Mouse (Mus musculus) effector memory CD4-positive, alpha-beta T cell, adult 7 months (primary cell): ENCODE data around the gene Slc4a10. TPM values are rescaled to one million over a fixed set of nuclear protein-coding genes. Genes with fewer than 3 reads are reported as not detected.

Experiments
- polyA plus RNA-seq: library from polyadenylated mRNA; unstranded; fragments of 100-300 nt; shearing (Covaris generic); gene quantifications from one replicate; pipeline ENCODE4 v1.2.1, GENCODE M21; 2017

The Slc4a10 gene
- not detected for polyA plus RNA-seq

DNA sequence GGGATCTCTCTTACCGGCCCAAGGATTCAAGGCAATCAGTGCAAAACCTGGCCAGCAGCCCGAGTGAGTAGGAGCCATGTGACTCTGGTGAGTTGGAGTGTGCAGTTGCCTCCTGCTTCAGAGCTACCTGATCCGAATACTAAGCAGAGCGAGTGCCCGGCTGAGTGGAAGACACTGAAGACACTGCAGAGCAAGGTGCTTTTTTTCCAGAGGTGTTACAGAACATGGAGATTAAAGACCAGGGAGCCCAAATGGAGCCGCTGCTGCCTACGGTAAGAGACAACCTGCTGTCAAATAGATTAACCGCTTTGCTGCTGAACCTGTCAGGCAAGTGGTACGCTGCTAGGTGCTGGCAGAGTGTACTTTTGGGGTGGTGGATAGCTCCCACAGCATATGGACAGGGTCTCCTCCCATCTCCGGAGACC, at the start of gene Slc4a10:
Gene Slc4a10, plus strand, starts transcription at position 42 of the 425 bp plus-strand sequence.

Other genes with a start within 250 kb of the Slc4a10 start
- not detected for gene Tbr1, start 243.5 kb upstream of the Slc4a10 start, polyA plus RNA-seq